Mouse (Mus musculus): Measurements from ENCODE around the gene Epn3. TPM values are rescaled to one million over a fixed set of nuclear protein-coding genes. Genes with fewer than 3 reads are reported as not detected.

The Epn3 gene
- total and polyA plus RNA-seq, 2 experiments from 2014 or later = 1.4 to 2.0 TPM

- ATAC-seq (no peak), DNase-seq (no peak)
- no peak for TF ChIP-seq CTCF (IDR thresholded peaks at IDR 0.05; ENCODE audit: low read depth)
- no peak overlapping the region for H3K4me3 ChIP-seq (ENCODE audit: low read depth, low read length)
- H3K9ac ChIP-seq = no peak overlapping the region
- no peak overlapping the region for H3K27ac ChIP-seq (ENCODE audit: low read depth, low read length)
- H3K4me2 ChIP-seq (ENCODE audit: low read depth) = no peak overlapping the region
- no peaks in the 10 kb centered on the region for H3K27me3 ChIP-seq (ENCODE audit: insufficient read depth, low read length)
- no peaks in the 10 kb centered on the region for H3K9me3 ChIP-seq (ENCODE audit: low read length)
- H3K4me1 ChIP-seq (ENCODE audit: insufficient read depth) = peaks cover 6% of the 10 kb centered on the region
- 94% methylated on average over 11 of the region's 11 CpGs for WGBS
- peaks cover 21% of the 10 kb centered on the region for H3K36me3 ChIP-seq (ENCODE audit: insufficient read depth)
Observed at GRCm38 (mm10) chr11:94461856-94462255, 37.9 kb downstream of the Epn3 start.

- Histone ChIP-seq H3K27me3 (ENCODE audit: insufficient read depth, low read length) (no peaks in the 10 kb centered on the region), H3K4me2 (ENCODE audit: low read depth) (no peak overlapping the region), H3K27ac (ENCODE audit: low read depth, low read length) (no peak overlapping the region), H3K9me3 (ENCODE audit: low read length) (no peaks in the 10 kb centered on the region), H3K4me1 (ENCODE audit: insufficient read depth) (peaks cover 6% of the 10 kb centered on the region; the same call in 1 of the 2 replicates), H3K9ac (no peak overlapping the region), H3K36me3 (ENCODE audit: insufficient read depth) (peaks cover 16% of the 10 kb centered on the region), H3K4me3 (ENCODE audit: low read depth, low read length) (no peak overlapping the region)
- ATAC-seq (no peak), DNase-seq (no peak)
- TF ChIP-seq CTCF (IDR thresholded peaks at IDR 0.05; ENCODE audit: low read depth) = no peak
- 89% methylated on average over 15 of the region's 15 CpGs for WGBS
Observed at GRCm38 (mm10) chr11:94457001-94457400, 42.8 kb downstream of the Epn3 start.

GRCm38 (mm10) chr11:94456347-94456746, 43.4 kb downstream of the Epn3 start:
- Histone ChIP-seq H3K4me2 (ENCODE audit: low read depth) (no peak overlapping the region), H3K4me1 (ENCODE audit: insufficient read depth) (peaks cover 6% of the 10 kb centered on the region; the same call in 1 of the 2 replicates), H3K36me3 (ENCODE audit: insufficient read depth) (peaks cover 15% of the 10 kb centered on the region), H3K27me3 (ENCODE audit: insufficient read depth, low read length) (no peaks in the 10 kb centered on the region), H3K27ac (ENCODE audit: low read depth, low read length) (no peak overlapping the region), H3K9me3 (ENCODE audit: low read length) (no peaks in the 10 kb centered on the region), H3K9ac (no peak overlapping the region), H3K4me3 (ENCODE audit: low read depth, low read length) (no peak overlapping the region)
- 68% methylated on average over 3 of the region's 3 CpGs for WGBS
- no peak for TF ChIP-seq CTCF (IDR thresholded peaks at IDR 0.05; ENCODE audit: low read depth)
- DNase-seq (no peak), ATAC-seq (no peak)

GRCm38 (mm10) chr11:94455161-94455820, 44.5 kb downstream of the Epn3 start:
- H3K27ac ChIP-seq (ENCODE audit: low read depth, low read length) = no peak overlapping the region
- no peak for TF ChIP-seq CTCF (IDR thresholded peaks at IDR 0.05; ENCODE audit: low read depth)
- no peak overlapping the region for H3K9ac ChIP-seq
- H3K4me1 ChIP-seq (ENCODE audit: insufficient read depth) = peaks cover 6% of the 10 kb centered on the region; the same call in 1 of the 2 replicates
- ATAC-seq = peak; percentile 38; the same call in 1 of the 2 replicates
- no peaks in the 10 kb centered on the region for H3K9me3 ChIP-seq (ENCODE audit: low read length)
- no peak overlapping the region for H3K4me3 ChIP-seq (ENCODE audit: low read depth, low read length)
- WGBS = 53% methylated on average over 10 of the region's 10 CpGs
- no peak for DNase-seq
- H3K4me2 ChIP-seq (ENCODE audit: low read depth) = no peak overlapping the region
- H3K36me3 ChIP-seq (ENCODE audit: insufficient read depth) = peaks cover 15% of the 10 kb centered on the region
- H3K27me3 ChIP-seq (ENCODE audit: insufficient read depth, low read length) = no peaks in the 10 kb centered on the region

GRCm38 (mm10) chr11:94454756-94455155, 45.0 kb downstream of the Epn3 start:
- TF ChIP-seq CTCF (IDR thresholded peaks at IDR 0.05; ENCODE audit: low read depth) = no peak
- Histone ChIP-seq H3K4me3 (ENCODE audit: low read depth, low read length) (no peak overlapping the region), H3K27ac (ENCODE audit: low read depth, low read length) (no peak overlapping the region), H3K9ac (no peak overlapping the region), H3K27me3 (ENCODE audit: insufficient read depth, low read length) (no peaks in the 10 kb centered on the region), H3K36me3 (ENCODE audit: insufficient read depth) (peaks cover 15% of the 10 kb centered on the region), H3K4me2 (ENCODE audit: low read depth) (no peak overlapping the region), H3K4me1 (ENCODE audit: insufficient read depth) (peaks cover 6% of the 10 kb centered on the region; the same call in 1 of the 2 replicates), H3K9me3 (ENCODE audit: low read length) (no peaks in the 10 kb centered on the region)
- WGBS = 72% methylated on average over 5 of the region's 5 CpGs
- ATAC-seq = peak; percentile 53
- no peak for DNase-seq

- Histone ChIP-seq H3K4me1 (ENCODE audit: insufficient read depth) (peaks cover 6% of the 10 kb centered on the region; the same call in 1 of the 2 replicates), H3K9ac (no peak overlapping the region), H3K27ac (ENCODE audit: low read depth, low read length) (no peak overlapping the region), H3K36me3 (ENCODE audit: insufficient read depth) (no peaks in the 10 kb centered on the region), H3K27me3 (ENCODE audit: insufficient read depth, low read length) (no peaks in the 10 kb centered on the region), H3K4me3 (ENCODE audit: low read depth, low read length) (no peak overlapping the region), H3K4me2 (ENCODE audit: low read depth) (no peak overlapping the region), H3K9me3 (ENCODE audit: low read length) (no peaks in the 10 kb centered on the region)
- no peak for TF ChIP-seq CTCF (IDR thresholded peaks at IDR 0.05; ENCODE audit: low read depth)
- 70% methylated on average over 12 of the region's 12 CpGs for WGBS
- DNase-seq (no peak), ATAC-seq (no peak)
Observed at GRCm38 (mm10) chr11:94451091-94451773, 48.5 kb downstream of the Epn3 start.

GRCm38 (mm10) chr11:94449886-94450285, 49.9 kb downstream of the Epn3 start:
- no peak overlapping the region for H3K4me3 ChIP-seq (ENCODE audit: low read depth, low read length)
- H3K27me3 ChIP-seq (ENCODE audit: insufficient read depth, low read length) = no peaks in the 10 kb centered on the region
- no peak for TF ChIP-seq CTCF (IDR thresholded peaks at IDR 0.05; ENCODE audit: low read depth)
- H3K4me2 ChIP-seq (ENCODE audit: low read depth) = no peak overlapping the region
- WGBS = 39% methylated on average over 5 of the region's 5 CpGs
- H3K4me1 ChIP-seq (ENCODE audit: insufficient read depth) = no peaks in the 10 kb centered on the region; the same call in 1 of the 2 replicates
- no peaks in the 10 kb centered on the region for H3K9me3 ChIP-seq (ENCODE audit: low read length)
- DNase-seq (no peak), ATAC-seq (no peak; the same call in 1 of the 2 replicates)
- H3K27ac ChIP-seq (ENCODE audit: low read depth, low read length) = peak overlapping the region; percentile 50; the same call in 1 of the 2 replicates
- H3K36me3 ChIP-seq (ENCODE audit: insufficient read depth) = no peaks in the 10 kb centered on the region
- H3K9ac ChIP-seq = no peak overlapping the region
